Mouse (Mus musculus) stomach, postnatal 0 days (tissue): ENCODE measurements around the gene Mmrn2. TPM values are rescaled to one million over a fixed set of nuclear protein-coding genes. Genes with fewer than 3 reads are reported as not detected.

Experiments
- ATAC-seq: fragments of 200-750 bp; cut with Nextera tagmentation; 2 replicates; pipeline ENCODE4 v1.8.0; 2017; ENCODE audit not compliant: low FRiP score, low TSS enrichment
- DNase-seq: peaks from one replicate; pipeline ENCODE4 v3.0.0-alpha.2; 2016; ENCODE audit warnings: low spot score
- H3K27ac ChIP-seq: fragments of 300-500 bp; sonication (generic); replicated peaks from 2 replicates; pipeline ENCODE4 v1.5.1; 2014; ENCODE audit warnings: mild to moderate bottlenecking, control low read depth
- H3K27me3 ChIP-seq: fragments of 300-500 bp; sonication (generic); 2 replicates; pipeline ENCODE4 v1.6.1; 2014; ENCODE audit warnings: low read length; ENCODE audit not compliant: control insufficient read depth, insufficient read depth
- H3K36me3 ChIP-seq: fragments of 300-500 bp; sonication (generic); 2 replicates; pipeline ENCODE4 v1.6.1; 2014; ENCODE audit warnings: low read length, mixed read lengths; ENCODE audit not compliant: control insufficient read depth, insufficient read depth
- H3K4me1 ChIP-seq: fragments of 300-500 bp; sonication (generic); replicated peaks from 2 replicates; pipeline ENCODE4 v1.6.1; 2014; ENCODE audit warnings: antibody characterized with exemption; ENCODE audit not compliant: control insufficient read depth, insufficient read depth
- H3K4me2 ChIP-seq: fragments of 300-500 bp; sonication (generic); replicated peaks from 2 replicates; pipeline ENCODE4 v1.6.1; 2014; ENCODE audit warnings: low read depth, mild to moderate bottlenecking, control low read depth, moderate library complexity
- H3K4me3 ChIP-seq: fragments of 300-500 bp; sonication (generic); 2 replicates; pipeline ENCODE4 v1.5.1; 2014; ENCODE audit warnings: low read depth, low read length, control low read depth
- H3K9ac ChIP-seq: fragments of 300-500 bp; sonication (generic); 2 replicates; pipeline ENCODE4 v1.6.1; 2014; ENCODE audit warnings: mild to moderate bottlenecking, low read length, control low read depth, mixed read lengths
- H3K9me3 ChIP-seq: fragments of 300-500 bp; sonication (generic); 2 replicates; pipeline ENCODE4 v1.6.1; 2016; ENCODE audit warnings: low read length; ENCODE audit not compliant: control insufficient read depth
- CTCF ChIP-seq: IDR thresholded peaks from 2 replicates; pipeline ENCODE4 v1.5.1; 2016; ENCODE audit warnings: antibody characterized with exemption, low read depth, mild to moderate bottlenecking, moderate library complexity
- EP300 ChIP-seq: optimal IDR thresholded peaks from 2 replicates; pipeline ENCODE3; 2016; ENCODE audit warnings: antibody characterized with exemption
- WGBS: fragments of 180-500 bp; shearing (Covaris S2); extraction: QIAGEN DNeasy Blood & Tissue Kit; methylation state at CpG from one replicate; pipeline ENCODE4 v1.1.7; 2014; 5-methylcytosine and 5-hydroxymethylcytosine counted together
- polyA plus RNA-seq: library from polyadenylated mRNA; unstranded; fragments of >200 nt; fragmentation: Nextera tagmentation; extraction: Ambion mirVana; gene quantifications from 2 replicates; pipeline ENCODE4 v1.2.1, GENCODE M21; 2015

Gene Mmrn2
- polyA plus RNA-seq, 1 experiment from 2014 or later = 4.1 TPM

DNA sequence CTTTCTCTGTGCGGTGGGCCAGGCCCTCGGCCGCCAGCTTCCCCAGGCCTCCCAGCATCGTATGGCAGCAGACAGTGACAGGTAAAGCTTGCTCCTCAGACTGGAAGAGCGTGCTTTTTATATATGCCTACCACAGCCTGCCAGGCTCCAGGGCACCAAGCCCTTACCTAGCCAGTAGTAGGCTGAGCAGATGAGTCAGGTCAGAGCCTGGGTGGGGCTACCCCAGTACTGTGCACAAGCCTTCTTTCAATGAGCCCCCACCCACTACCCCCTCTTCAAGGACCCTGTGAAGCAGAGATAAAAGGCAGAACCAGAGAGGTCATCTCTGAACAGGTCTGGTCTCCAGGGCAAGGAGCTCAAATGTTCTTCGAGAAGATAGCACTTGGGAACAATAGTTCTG, 20.0 kb upstream of the Mmrn2 start, which contains the start of gene Fam25c:
Gene Fam25c, minus strand, starts transcription at position 133 of the 400 bp plus-strand sequence.
- H3K4me1 ChIP-seq = peaks cover 3% of the 10 kb centered on the region; the same call in 1 of the 2 replicates
- TF ChIP-seq CTCF (no peak), EP300 (no peak)
- ATAC-seq (peak; percentile 51; the same call in 1 of the 2 replicates), DNase-seq (no peak)
- no peak within 1 kb of the TSS for H3K4me2 ChIP-seq
- peak within 1 kb of the TSS; percentile 24; the same call in 1 of the 2 replicates for H3K9ac ChIP-seq
- peak within 1 kb of the TSS; percentile 61 for H3K27ac ChIP-seq
- H3K36me3 ChIP-seq = no peaks in the 10 kb centered on the region
- WGBS = 66% methylated on average over 6 of the region's 6 CpGs
- H3K4me3 ChIP-seq = no peak within 1 kb of the TSS
- H3K27me3 ChIP-seq = no peaks in the 10 kb centered on the region
- H3K9me3 ChIP-seq = no peaks in the 10 kb centered on the region

DNA sequence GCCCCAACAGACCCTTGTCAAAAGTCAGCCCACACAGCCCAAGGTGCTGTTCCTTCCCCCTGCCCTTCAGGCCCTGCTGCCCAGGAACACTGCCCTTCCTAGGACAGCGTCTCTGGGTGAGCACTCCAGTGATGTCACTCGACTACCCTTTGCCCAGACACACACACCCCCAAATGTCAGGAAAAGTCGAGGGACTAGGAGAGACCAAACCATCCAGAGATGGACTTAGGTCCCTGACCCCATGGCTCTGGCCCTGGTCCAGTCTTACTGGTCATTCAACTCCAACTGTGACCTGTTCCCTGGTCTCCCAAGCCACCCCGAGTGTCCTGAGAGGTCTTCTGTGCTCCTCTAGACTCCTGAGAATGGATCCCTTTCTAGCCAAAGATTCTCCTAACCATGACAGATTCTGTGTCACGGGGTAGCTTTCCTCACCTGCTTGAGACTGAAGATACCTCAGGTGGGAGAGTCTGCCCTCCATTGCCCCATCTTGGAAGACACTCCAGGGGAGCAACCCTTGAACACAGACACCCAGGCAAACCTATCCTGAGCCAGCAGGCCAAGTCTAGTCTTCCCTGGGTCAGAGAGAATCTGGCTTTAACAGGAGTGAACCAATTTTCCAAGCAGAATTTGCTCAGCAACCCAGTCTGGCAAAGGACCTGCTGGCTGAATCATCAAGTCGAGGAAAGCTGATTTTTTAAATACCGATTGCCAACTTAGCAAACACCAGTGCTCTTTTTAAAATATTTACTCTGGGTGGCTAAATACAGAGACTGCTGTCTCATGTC, 17.4 kb upstream of the Mmrn2 start:
- ATAC-seq (peak; percentile 13; the same call in 1 of the 2 replicates), DNase-seq (no peak)
- WGBS = 62% methylated on average over 7 of the region's 7 CpGs
- Histone ChIP-seq H3K27me3 (no peaks in the 10 kb centered on the region), H3K4me2 (no peak overlapping the region), H3K9me3 (no peaks in the 10 kb centered on the region), H3K27ac (peak overlapping the region; percentile 30; the same call in 1 of the 2 replicates), H3K9ac (0 out of 2 replicates have a peak overlapping the region, but pooled peaks have one; percentile 35), H3K4me3 (no peak overlapping the region), H3K4me1 (peaks cover 3% of the 10 kb centered on the region; the same call in 1 of the 2 replicates), H3K36me3 (no peaks in the 10 kb centered on the region)
- TF ChIP-seq CTCF = no peak
- no peak for TF ChIP-seq EP300

DNA sequence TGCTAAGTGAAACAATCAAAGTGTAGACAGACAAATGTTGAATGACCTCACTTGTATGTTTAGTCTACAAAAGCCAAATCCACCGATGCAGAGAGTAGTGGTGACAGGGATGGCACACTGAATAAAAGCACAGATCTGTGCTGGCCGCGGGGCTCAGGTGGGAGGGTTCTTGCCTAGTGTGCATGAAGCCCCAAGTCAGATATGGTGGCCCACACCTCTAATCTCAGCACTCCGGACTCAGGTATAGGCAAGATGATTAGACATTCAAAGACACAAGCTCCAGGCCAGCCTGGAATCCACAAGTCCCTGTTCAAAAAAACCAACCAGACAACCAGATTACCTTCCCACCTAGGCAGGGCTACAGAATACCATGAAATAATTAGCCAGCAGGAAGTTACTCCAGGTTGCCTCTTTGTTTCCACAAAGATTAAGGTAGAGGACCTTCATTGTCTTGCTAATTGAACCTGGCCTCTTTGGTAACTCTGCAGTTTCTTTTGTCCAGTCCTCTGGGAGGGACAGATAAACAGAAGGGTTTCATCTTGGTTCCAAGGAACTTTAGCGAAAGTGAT, 15.5 kb upstream of the Mmrn2 start:
- ATAC-seq = no peak
- no peak overlapping the region for H3K9ac ChIP-seq
- TF ChIP-seq CTCF = no peak
- TF ChIP-seq EP300 = no peak
- peaks cover 3% of the 10 kb centered on the region; the same call in 1 of the 2 replicates for H3K4me1 ChIP-seq
- no peak for DNase-seq
- no peaks in the 10 kb centered on the region for H3K9me3 ChIP-seq
- no peak overlapping the region for H3K27ac ChIP-seq
- whole genome bisulfite sequencing = 42% methylated on average over 5 of the region's 5 CpGs
- no peaks in the 10 kb centered on the region for H3K36me3 ChIP-seq
- H3K27me3 ChIP-seq = no peaks in the 10 kb centered on the region
- H3K4me3 ChIP-seq = no peak overlapping the region
- H3K4me2 ChIP-seq = no peak overlapping the region

DNA sequence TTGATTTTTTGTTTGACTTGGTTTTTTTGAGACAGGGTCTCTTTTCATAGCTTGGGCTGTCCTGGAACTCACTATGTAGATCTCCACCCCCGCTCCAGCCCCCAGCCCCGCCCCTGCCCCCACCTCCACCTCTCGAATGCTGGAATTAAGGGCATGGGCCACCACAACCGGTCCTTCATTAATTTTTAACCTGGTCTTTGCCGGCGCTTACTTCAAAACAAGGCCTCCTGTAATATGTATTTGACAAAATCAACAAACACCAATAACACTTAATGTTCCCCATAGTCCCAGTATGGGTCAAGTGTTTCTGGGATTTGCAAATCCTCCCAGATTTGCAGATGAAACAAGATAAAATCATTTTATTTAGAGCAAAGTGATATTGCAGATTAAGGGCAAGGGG, 15.0 kb upstream of the Mmrn2 start:
- Histone ChIP-seq H3K27ac (no peak overlapping the region), H3K4me2 (no peak overlapping the region), H3K4me3 (no peak overlapping the region), H3K4me1 (peaks cover 3% of the 10 kb centered on the region; the same call in 1 of the 2 replicates), H3K27me3 (no peaks in the 10 kb centered on the region), H3K9ac (no peak overlapping the region), H3K36me3 (no peaks in the 10 kb centered on the region), H3K9me3 (no peaks in the 10 kb centered on the region)
- TF ChIP-seq EP300 = no peak
- no peak for TF ChIP-seq CTCF
- 43% methylated on average over 6 of the region's 6 CpGs for WGBS
- ATAC-seq = no peak
- DNase-seq = no peak

DNA sequence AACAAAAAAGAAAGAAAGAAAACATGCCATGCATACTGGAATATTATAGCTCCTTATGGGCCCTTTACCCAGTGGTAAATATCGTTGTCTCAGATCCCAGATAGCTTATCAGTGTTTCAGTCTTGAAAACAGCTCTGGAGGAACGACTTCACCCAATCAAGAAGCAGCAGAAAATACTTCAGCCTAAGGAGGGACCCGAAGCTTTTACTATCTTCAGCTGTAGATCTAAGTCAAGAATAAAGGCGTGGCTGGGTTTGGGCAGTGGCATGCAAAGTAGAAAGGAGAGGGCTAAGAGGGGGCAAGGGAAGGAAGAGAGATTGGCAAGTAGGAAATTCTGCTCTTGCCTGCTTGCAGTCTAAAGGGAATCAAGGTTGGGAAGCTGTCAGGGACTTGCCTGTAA, 13.1 kb upstream of the Mmrn2 start:
- H3K27me3 ChIP-seq = no peaks in the 10 kb centered on the region
- ATAC-seq (no peak), DNase-seq (no peak)
- peaks cover 3% of the 10 kb centered on the region; the same call in 1 of the 2 replicates for H3K4me1 ChIP-seq
- 42% methylated on average over 4 of the region's 4 CpGs for WGBS
- no peaks in the 10 kb centered on the region for H3K36me3 ChIP-seq
- no peak overlapping the region for H3K4me3 ChIP-seq
- peak overlapping the region; percentile 88; the same call in 1 of the 2 replicates for H3K27ac ChIP-seq
- TF ChIP-seq EP300 (no peak), CTCF (no peak)
- H3K9me3 ChIP-seq = no peaks in the 10 kb centered on the region
- no peak overlapping the region for H3K9ac ChIP-seq
- no peak overlapping the region for H3K4me2 ChIP-seq
